Mouse (Mus musculus): ENCODE results near the gene Pgghg.

Pgghg gene

DNA sequence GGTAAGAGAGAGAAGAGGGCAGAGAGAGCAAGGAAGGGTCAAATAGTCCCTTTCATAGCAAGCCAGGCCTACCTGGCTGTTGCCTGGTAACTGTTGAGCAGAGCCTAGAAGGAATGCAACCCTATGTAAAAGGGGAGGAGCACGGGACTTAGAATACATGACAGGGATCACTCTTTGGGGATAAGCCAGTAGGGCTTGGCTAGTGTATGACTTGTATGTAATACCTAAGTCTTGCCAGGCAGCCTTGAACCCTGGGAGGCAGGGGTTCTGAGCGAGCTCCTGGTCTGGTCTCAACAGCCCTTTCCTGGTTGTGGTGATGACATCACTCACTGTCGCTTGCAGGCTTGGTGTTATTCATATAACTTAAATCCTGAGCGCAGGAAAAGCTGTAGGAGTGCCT, 47.8 kb downstream of the Pgghg start:
- DNase-seq (ENCODE audit: low read depth, low spot score): no peak

DNA sequence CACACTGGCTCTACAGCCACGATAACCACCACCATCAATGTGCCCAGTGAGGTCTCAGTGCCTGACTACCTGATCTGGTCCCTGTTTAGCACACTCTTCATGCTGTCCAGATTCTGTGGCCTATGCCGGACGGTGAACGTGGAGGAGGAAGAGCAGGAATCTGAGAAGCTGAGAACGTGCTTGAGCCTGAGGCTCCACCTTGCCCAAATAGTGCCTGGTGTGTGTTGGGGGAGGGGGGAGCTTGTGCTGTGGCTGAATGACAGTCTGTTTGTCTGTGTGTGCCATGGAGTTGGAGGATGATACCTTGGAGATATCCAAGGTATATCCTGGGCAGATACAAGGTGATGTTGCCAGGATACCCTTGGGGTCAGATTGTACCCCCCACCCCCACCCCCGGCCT, 49.0 kb downstream of the Pgghg start:
- no peak for DNase-seq (ENCODE audit: low read depth, low spot score)

GRCm38 (mm10) chr7:140990622-140991021, 49.4 kb downstream of the Pgghg start:
- DNase-seq (ENCODE audit: low read depth, low spot score): no peak

GRCm38 (mm10) chr7:140991117-140991689, 50.0 kb downstream of the Pgghg start:
- no peak for DNase-seq (ENCODE audit: low read depth, low spot score)
